Mouse (Mus musculus) kidney, adult 11 months (tissue): ENCODE data around the gene Coa5.

Source experiments
- DNase-seq: peaks from one replicate; pipeline ENCODE4 v3.0.0; 2022

Coa5 gene

DNA sequence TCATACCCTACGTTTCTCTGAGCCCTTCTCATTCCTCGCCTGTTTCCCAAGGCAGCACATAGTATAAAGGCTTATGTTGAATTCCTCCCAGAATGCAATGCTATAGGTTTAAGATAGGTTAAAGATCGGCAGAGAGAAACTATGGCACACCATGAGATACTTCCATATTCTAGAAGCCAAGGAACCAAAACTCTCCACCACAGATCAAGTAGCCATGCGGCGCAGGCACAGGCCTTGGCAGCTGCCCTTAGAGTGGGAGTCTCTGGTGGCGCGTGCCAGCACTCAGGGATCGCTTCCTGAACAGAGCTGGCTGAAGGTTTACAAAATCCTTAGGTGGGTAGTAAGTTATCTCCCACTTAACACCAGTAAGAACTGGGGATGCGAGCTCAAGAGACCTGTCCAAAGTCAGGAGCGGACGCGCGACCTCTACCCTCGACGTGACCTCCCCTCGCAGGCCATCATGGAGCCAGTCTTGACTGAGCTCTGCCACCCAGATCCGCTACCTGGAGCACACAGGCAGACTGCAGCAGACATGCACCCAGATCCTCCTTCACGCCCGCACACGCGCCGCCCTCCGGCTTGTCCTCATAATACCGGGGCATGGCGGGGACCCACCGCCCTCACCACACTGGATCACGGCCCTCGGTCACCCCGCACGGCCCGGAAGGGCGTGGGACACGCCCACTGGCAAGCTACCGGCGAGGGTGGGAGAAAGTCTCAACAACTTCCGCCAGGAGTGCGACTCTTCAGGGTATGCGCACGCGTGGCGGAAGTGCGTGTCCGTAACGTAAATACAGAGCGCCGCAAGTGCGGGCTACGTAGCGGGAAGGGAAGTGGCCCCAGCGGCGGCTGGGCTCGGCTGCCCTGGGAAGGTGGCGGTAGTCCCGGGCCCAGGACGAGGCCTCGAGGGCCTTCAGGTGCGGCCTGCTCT, at the start of gene Coa5, which contains the start of gene Unc50:
TSS of gene Coa5 (minus strand) at position 738 of the 931 bp plus-strand sequence.
TSS of gene Unc50 (plus strand) at position 774 of the 931 bp plus-strand sequence.
- DNase-seq, result peak; percentile 95

DNA sequence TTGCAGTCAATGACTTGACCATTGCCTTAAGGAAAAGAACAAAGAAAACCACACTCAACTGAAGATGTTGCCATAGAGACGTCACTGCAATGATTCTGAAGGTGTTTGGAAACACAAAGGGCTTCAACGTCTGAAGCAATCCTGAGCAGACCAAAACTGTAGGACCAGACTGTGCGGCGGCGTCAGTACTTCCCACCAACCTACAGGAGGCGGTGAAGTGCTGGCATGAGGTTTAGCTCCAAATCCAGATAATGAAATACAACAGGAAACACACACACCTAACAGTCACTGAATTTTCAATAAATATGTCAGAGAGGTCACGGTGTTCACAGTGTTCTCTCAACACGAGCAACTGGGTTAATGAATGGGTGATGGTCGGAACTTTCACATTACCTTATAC, 49.2 kb upstream of the Coa5 start:
- no peak for DNase-seq

DNA sequence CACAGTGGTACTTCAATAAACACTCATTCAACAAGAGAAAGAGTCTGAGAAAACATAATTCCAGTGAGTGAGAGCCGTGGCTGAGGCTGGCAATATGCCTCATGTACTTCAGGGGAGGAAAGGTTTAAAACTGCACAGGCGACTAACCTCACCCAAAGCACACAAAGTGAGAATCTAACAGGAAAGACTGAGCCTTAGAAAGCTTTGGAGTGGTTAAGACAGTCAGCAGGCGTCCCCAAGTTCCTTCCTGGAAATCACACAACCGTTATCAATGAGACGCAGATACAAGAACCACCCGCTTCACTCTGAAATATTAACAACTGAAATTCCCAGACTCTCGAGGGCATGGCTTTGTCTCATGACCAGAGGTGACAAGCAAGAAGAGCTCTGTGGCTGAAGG, 48.5 kb upstream of the Coa5 start:
- no peak for DNase-seq

GRCm38 (mm10) chr1:37477928-37478327, 48.0 kb upstream of the Coa5 start:
- no peak for DNase-seq

DNA sequence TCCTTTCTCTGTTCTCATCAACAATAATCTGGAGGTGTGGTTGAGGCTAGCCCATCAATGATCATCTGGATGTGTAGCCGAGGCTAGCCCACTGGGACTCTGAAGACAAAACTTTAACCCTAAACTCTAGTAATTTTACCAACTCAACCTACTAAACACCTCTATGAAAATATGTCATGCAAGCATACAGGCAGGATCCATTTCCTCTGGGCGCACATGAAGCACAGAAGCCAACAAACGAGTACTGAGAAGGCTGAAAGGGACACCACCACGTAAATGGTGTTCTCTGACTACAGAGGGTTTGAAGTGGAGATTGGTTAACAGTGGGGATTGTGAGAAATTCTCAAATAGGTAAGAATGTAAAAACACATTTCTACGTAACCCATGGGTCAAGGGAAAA, 47.3 kb upstream of the Coa5 start:
- no peak for DNase-seq

GRCm38 (mm10) chr1:37475312-37475711, 45.4 kb upstream of the Coa5 start:
- DNase-seq, result no peak

DNA sequence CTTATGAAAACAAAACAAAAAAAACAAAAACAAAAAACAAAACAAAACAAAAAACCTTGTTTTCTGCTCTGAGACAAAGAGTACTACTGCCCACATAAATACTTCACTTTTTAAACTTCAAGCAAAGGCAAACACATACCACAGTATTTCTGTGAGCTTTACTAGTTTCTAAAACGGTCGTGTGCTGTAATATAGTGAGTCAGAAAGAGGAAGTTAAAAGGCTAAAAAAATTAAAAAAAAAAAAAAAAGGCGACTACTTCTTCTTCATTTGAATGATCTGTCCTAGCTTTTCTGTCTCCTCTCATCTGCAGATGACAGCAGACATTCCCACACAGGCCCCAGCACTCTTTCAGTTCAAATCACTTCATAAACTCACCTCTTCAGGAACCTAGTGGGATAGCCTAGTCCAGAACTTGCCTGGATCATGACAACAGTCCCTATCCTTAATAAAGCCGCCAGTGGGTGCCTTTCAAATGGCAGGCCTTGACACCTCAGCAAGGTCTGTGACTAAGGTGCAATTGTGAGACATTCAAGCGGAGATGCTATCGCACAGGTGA, 44.8 kb upstream of the Coa5 start:
- no peak for DNase-seq

GRCm38 (mm10) chr1:37474046-37474445, 44.1 kb upstream of the Coa5 start:
- DNase-seq, result no peak

GRCm38 (mm10) chr1:37473251-37473650, 43.3 kb upstream of the Coa5 start:
- DNase-seq, result no peak

- DNase-seq, result no peak
These were observed 41.6 kb upstream of the Coa5 start for GRCm38 (mm10) chr1:37471179-37472148.

GRCm38 (mm10) chr1:37469007-37469406, 39.1 kb upstream of the Coa5 start:
- no peak for DNase-seq

DNA sequence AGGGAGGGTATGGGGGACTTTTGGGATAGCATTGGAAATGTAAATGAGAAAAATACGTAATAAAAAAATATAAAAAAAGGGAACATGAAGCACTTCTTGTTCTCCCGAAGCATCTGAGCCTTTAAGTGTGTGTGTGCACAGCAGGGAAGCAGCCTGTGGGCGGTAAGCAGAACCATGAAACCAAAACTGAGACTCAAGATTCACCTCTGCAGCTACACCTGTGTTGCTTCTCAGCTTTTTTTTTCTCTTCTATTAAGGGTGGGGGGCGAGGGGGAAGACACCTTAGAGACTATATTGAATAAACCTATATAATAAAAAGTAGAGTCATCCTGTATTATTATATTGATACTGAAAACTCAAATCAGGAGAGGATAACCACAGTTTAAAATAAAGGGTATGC, 37.9 kb upstream of the Coa5 start:
- DNase-seq, result no peak

DNA sequence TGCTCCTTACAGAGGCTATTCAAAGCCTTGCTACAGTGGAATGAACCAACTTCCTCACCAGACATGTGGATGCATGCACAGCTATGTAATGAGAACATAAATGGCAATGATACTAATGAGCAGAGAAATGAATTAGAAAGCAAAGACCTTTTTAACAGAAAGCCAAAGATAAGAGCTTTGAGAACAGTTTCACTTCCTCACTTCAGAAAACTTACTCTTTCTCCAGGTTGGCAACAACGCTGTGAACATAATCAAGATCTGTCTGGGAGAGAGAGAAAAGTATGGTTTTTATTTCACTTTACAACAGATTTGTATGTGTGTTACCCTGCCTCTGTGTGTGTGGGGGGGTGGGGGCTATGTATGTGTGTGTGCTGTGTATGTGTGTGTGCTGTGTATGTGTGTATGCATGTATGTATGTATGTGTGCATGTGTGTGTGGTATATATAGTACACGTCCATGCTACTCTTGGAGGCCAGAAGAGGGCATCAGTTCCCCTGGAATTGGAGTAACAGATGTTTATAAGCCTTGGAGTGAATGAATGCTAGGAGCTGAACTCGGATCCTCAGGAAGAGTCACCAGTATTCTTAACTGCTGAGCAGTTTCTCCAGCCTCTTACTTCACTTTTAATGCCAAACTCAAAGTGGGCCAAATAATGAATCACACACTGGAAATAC, 36.6 kb upstream of the Coa5 start:
- DNase-seq, result no peak

DNA sequence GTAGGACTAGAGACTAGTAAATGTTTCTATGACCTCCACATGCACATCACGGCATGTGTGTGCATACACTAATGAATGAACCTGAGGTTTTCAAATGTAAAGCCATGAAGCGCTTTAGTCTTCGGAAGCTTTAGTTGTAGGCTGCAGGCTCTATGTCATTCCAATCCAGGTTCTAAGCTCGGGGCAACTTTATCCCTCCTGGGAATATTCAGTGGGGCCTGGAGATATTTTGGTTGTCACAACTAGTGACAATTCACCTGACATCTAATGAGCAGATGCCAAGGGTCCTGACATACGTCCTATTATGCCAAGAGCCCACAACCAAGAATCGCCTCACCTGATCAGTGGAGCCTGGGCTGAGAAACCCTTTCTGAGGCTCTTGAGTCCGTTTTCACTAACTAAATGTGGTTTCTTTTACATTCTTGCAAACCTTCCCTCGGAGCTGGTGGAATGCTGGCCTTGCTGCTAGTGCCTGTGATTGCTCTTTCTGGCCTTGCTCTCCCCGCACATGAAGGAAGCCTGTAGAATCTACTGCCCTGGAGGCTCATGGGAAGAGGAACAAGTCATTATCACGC, 35.1 kb upstream of the Coa5 start:
- no peak for DNase-seq

DNA sequence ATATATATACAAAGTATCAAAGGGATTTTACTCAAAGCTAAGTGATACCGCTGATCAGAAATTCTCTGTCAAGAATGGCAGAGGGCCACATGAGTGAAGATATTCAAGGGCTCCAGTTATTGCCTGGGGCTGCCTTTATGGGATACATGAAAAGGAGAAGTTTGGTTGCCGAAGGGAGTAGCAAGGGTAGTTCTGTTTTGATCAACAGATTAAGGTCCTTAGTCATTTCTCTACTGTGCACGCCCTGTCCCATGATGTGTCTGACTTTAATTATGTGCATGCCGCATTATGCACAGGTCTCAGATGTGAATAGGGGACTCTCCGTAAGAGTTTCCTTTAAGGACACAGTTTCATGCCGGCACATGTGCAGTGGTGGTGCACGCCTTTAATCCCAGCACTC, 27.6 kb upstream of the Coa5 start:
- no peak for DNase-seq

- DNase-seq, result no peak
These were observed 21.4 kb upstream of the Coa5 start for GRCm38 (mm10) chr1:37451270-37451669.

DNA sequence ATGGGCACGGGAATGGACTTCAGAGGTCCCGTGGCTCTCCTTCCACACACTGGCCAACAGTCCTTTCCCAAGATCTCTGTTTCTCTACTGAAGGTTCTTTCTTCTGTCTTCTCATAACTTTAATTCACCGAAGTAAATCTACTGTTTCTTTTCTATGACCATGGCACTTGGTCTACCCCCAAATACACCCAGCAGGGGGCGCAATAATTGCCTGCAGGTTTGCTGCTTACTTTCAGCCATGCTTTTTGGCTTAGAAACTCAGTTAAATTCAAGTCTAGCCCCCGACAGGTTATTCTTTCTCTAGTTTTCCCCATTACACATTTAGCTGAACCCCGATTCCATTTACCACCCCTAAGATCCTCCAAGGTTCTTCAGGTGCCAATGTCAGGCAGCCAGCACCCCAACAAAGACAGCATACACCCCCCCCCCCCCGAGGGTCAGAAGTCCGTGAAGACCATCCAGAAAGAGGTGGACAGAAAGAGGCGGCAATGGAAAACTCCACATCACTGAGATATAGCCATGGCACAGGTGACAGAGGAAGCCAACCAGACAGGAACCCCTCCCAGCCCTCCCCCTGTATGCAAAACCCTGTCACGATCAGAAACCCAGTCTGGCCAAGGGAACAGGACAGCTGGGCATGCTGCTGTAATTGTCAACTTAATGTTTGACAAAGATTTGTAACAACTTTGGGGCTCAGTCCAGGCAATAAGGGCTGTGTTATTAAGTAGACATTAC, 18.6 kb upstream of the Coa5 start:
- peak; percentile 19 for DNase-seq

- no peak for DNase-seq
These were observed 13.2 kb upstream of the Coa5 start for GRCm38 (mm10) chr1:37442848-37443835.

GRCm38 (mm10) chr1:37436419-37436818, 6.5 kb upstream of the Coa5 start:
- no peak for DNase-seq

DNA sequence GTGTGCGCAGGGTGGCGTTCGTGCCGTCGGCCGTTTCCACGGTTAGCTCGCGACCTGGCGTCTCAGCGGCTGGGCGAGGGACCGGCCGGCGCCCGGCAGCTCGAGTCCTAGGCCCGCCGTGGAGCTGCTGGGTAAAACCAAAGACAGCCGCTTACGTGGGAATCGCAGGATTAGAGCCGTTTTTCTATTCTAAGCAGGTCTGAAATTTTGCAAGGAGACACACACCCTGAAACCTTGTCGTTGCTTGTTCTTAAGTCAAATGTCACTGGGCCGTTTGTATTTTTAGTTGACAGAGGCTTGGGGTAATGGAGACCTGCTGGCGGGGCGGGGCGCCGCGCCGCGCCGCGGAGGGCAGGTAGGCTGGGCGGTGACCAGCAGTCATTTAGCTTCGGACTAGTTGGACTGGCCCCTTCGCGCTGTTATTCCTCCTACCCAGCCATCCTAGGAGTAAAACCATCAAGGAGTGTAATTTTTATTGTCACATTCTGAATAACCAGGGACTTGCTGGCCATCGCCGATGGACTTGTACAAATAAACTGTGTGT, 466 bp upstream of the Coa5 start:
- DNase-seq, result no peak
